Mouse (Mus musculus) kidney, postnatal 14 days (tissue): ENCODE measurements around the gene 9230102O04Rik.

Experiments
- DNase-seq: peaks from one replicate; pipeline ENCODE4 v3.0.0; 2022; ENCODE audit warnings: mixed read lengths

9230102O04Rik gene

GRCm38 (mm10) chr2:9888913-9889650, at the start of gene 9230102O04Rik:
9230102O04Rik (minus strand) TSS chr2:9889540.
- DNase-seq: peak; percentile 49

- no peak for DNase-seq
These were observed 46.6 kb upstream of the 9230102O04Rik start for GRCm38 (mm10) chr2:9935965-9936364.

DNA sequence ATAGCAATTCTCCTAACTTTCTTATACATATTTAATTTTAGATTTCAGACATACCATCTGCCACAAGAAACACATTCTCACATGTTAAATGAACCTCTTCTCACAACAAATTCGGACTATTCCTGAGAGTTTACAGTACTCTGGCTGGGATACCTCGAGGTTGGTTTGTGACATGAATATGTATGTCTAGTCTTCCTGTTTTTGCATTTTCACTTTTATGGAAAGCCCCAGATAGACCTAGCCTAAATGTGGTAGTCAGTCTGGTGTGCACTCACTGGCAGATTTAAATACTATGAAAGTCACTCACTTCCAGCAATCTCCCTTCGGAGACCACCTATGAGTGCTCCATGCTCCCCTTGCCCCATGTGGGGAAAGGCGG, 37.6 kb upstream of the 9230102O04Rik start:
- no peak for DNase-seq

- DNase-seq: no peak
These were observed 37.0 kb upstream of the 9230102O04Rik start for GRCm38 (mm10) chr2:9926194-9926904.

DNA sequence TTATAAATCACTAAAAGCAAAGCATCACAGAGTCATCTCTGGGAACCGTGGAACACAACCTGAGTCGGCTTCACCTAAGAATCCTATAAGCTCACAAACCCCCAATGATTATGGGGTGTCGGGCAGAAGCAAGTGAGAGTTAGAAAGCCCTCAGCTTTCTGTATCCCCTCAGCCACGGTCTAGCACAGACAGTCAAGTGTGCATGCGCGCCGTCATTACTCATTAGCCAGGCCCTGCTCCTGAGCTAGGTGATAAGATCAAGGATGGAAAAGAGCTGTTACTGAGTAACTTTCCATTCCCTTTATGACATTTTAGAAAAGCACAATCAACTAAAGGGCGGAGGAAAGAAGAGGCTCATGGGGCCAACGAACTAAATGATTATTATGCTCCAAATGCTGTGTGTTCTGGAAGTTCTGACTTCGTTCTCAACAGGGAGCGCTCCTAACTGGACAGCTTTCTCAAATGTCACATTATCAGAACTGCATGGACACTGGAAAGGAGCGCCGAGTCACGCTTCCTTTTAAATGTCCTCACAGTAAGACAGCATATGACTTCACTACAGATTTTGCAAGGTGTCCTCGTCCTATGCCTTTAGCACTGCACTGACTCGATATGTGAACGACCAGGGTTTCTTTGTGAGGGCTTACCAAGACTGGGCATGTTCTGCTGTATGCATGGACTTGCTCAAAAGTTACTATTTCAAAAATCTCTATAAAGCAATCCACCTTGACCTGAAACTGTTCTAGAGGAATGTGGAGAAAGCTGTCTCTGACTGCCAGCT, 29.5 kb upstream of the 9230102O04Rik start:
- peak; percentile 73 for DNase-seq

- no peak for DNase-seq
These were observed 28.3 kb upstream of the 9230102O04Rik start for GRCm38 (mm10) chr2:9917602-9918001.

GRCm38 (mm10) chr2:9905995-9906394, 16.7 kb upstream of the 9230102O04Rik start:
- no peak for DNase-seq

DNA sequence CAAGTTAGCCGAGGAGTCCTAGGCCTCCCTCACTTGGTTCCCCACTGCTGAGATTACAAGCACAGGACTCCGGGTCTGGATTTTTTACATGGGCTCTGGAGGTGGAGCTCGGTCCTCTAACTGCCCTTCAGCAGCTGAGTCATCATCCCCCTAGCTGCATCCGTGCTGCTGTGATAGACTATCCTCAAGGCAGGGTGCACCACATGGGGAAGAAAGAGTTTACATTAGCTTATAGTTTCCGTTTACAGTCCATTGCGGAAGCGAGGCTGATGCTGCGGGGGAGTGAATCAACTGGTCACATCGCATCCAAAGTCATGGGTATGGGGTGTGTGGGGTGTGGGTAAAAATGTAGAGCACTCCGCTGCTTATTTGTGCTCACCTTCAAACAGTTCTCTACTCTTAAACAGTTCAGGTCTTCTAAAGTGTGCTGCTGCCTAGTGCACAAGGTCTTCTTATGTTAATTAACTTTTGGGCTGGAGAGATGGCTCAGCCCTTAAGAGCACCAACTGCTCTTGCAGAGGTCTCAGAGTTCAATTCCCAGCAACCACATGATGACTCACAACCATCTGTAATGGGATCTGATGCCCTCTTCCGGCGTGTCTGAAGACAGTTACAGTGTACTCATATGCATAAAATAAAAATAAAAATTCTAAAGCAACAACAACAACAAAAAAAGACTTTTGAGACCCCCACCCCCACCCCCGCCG, 14.7 kb upstream of the 9230102O04Rik start:
- DNase-seq: no peak

- no peak for DNase-seq
These were observed 8.5 kb upstream of the 9230102O04Rik start for GRCm38 (mm10) chr2:9897846-9898245.

DNA sequence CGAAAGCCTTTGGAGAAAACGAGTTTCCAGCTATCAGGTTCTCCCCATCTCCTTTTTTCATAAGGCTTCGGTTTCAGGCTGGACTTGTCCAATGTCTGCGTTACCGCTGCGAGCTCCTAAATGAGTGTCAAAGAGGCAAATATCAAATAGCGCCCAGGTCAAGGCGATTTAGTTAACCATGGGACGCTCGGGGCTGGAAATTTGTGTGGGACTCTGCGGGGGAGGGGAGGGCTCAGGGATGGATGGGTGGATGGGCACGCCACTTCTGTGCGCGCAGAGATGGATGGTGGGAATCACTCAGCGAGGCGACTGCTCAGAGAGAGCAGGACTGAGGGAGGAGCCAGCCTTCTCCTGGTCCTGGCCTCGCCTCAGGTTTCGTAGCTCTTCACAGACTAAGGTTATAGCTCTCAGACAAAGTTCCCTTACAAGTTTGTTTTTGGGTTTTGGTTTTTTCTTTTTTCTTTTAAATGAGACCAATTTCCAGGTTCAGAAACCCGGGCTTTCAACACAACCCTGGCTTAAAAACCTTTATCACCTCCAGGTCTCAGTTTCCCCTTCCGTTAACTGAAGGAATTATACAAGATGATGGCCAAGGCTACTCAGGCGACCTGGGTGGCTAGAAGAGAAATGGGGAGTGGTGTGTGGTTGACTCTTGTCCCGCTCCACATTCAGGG, 6.9 kb upstream of the 9230102O04Rik start:
- DNase-seq: no peak

DNA sequence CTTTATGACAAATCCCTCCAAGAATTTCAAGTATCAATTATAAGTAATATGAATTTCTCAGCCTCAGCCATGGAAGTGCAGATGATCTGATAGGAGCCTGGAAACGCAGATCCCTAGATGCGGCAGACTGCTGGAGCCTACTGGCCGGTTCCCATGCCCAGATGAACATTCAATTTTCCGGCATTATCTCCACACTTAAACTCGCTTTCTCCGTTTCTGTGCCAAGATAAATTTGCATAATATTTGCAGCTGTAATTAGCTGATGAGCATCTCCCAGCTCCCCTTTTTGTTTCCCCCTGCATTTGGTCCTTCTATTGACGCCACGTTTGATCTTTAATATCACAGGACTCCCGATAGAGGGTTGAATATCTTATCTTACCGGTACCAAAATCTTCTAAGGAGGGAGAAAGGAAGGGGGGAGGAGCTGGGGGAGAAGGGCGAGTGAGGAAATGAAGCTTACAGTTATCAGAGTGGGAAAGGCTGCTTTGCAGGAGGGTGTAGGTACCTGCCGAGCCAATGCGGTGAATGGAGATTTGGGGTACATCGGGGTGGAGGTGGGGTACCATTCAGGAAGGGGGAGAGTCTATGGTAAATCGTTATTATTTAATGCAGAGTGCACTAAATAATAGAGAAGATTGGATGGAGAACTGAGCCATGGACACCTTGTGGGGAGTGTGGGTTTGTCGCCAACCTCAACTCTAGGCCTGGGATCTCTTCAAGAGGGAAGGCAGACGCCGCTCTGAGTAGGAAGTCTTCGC, 5.7 kb upstream of the 9230102O04Rik start:
- DNase-seq: no peak

DNA sequence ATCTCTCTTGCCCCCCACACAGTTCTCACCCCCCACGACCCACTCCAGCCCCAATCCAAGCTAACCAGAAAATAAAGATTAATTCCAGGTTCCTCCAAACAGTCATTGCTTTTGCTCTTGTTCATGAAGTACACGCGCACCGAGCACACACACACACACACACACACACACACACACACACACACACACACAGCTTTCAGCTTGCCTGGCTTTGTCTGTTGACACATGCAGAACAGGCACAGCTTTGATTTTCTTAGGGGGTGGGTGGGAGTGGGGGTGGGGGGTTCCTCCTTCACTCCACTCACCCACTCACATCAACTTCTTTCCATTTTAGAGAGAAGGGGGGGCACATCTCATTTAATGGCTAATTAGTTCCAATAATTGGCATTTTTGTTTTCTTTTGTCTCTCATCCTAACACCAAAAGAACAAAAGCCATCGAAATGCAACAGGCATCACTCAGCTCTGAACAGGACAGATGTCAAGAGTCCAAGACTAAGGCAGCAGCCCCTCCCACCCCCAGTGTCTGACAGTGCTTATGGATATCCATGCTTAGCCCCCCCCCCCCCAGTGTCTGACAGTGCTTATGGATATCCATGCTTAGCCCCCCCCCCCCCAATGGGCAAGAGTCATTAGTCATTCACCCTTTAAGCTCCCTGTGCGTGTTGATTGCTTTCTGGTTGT, 4.1 kb upstream of the 9230102O04Rik start:
- no peak for DNase-seq

DNA sequence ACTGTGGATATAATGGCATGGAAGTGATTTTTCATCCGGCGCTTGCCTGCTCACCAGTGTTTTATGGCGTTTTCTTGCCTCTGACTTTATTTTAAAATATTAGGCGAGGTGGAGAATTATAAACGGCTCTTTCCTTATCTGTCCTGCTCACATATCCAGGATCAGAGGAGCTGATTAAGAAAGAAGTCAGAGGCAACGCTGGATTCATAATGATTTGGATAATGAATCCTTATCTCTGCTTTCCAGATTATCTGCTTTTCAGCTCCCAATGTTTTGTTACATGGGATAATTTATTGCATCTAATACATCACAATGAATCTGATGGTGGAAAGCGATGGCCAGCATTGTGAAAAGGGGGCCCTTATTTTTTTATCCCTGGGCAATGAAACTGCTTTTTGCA, 3.2 kb upstream of the 9230102O04Rik start:
- no peak for DNase-seq

DNA sequence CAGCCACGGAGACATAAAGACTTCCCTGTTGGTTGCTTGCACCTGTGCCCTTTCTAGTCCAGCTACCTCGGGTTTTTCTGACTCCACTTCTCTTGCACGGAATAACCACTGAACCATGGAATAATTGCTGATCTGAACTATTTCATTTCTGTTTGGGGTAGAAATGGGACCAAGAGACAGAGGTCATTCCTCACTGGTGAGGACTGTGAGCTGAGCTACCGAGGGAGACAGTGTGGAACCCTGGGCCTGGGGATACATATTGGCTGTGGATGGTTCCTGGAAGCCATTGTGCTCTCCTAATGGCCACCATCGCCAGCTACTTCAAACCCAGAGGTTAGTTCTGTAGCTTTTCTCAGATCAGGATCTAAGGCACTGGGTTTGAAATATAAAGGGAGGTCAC, 1.6 kb upstream of the 9230102O04Rik start:
- no peak for DNase-seq

DNA sequence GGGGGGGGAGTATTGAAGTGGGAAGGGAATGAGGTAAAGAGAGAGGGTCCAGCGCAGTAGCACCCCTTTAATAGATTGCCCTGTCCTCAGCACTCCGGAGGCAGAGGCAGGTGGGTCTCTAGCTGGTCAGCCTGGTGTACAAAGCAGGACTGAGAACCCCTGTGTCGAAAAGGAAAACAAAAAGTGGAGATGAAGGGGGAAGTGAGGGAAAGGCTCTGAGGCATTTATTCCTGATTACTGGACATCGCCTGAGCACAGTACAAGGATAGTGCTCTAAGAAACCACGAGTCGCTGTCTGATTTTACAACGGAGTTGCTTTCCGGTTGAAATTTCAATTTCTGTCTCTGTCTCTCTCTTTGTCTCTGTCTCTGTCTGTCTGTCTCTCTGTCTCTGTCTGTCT, 911 bp upstream of the 9230102O04Rik start:
- DNase-seq: no peak

GRCm38 (mm10) chr2:9889651-9890183, 377 bp upstream of the 9230102O04Rik start, which contains the start of gene Gata3:
Gata3 (minus strand) TSS chr2:9890034.
- no peak for DNase-seq

- no peak for DNase-seq
These were observed 1.7 kb downstream of the 9230102O04Rik start for GRCm38 (mm10) chr2:9887636-9888035.

GRCm38 (mm10) chr2:9886921-9887610, 2.3 kb downstream of the 9230102O04Rik start:
- DNase-seq: no peak

- no peak for DNase-seq
These were observed 3.3 kb downstream of the 9230102O04Rik start for GRCm38 (mm10) chr2:9886031-9886430.

DNA sequence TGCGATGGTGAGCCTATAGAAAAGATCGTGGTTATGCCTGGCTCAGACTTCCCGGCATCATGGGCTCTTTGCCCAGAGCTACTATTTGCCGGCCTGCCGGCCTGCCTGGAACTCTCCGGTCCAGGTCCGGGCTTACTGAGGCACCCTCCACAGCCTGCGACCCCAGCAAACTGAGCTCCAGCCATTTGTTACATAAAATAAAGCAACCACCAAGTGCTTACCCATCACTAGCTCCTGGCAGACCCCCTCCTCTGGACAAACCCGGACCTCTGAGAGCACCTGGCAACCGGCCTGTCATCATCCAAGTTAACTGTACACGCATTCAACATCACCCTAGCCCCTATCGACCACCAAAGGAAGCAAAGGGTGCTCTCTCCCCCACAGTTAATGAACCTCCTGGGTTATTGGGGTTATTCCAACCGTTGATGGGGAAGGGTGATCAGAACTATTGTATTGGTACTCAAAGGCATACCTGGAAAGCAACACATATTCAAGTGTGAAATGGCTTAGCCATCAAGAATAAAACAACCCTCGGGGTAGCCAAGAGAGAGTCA, 4.0 kb downstream of the 9230102O04Rik start:
- DNase-seq: no peak
